Mouse (Mus musculus) kidney, embryonic 14.5 days (tissue): ENCODE data around the gene Prg4. TPM values are rescaled to one million over a fixed set of nuclear protein-coding genes. Genes with fewer than 3 reads are reported as not detected.

Experiments
- polyA plus RNA-seq: library from polyadenylated mRNA; unstranded; fragments of >200 nt; fragmentation: Nextera tagmentation; extraction: Ambion mirVana; gene quantifications from 2 replicates; pipeline ENCODE4 v1.2.1, GENCODE M21; 2014

Prg4 gene
- polyA plus RNA-seq, 1 experiment from 2014 or later = 0.89 TPM

Other genes with a start within 250 kb of the Prg4 start
- gene Pdc, start 146.7 kb downstream of the Prg4 start, polyA plus RNA-seq = not detected in 2 replicates
- gene Tpr, start 73.3 kb downstream of the Prg4 start, polyA plus RNA-seq = 188 and 196 TPM in 2 replicates
- 35.5 and 36.1 TPM in 2 replicates for gene Odr4, start 73.1 kb downstream of the Prg4 start, polyA plus RNA-seq